Mouse (Mus musculus) bone marrow, adult 2 months (tissue): ENCODE measurements around the gene Tmc5. TPM values are rescaled to one million over a fixed set of nuclear protein-coding genes. Genes with fewer than 3 reads are reported as not detected.

Source experiments
- H3K27ac ChIP-seq: fragments of 200-500 bp; 2 replicates; pipeline ENCODE4 v1.5.1; 2012; ENCODE audit warnings: low read depth, mild to moderate bottlenecking, control low read depth, inconsistent platforms, low read length; ENCODE audit not compliant: control insufficient read depth, poor library complexity, insufficient read depth
- H3K4me1 ChIP-seq: fragments of 200-500 bp; 2 replicates; pipeline ENCODE4 v1.6.1; 2011; ENCODE audit warnings: low read length; ENCODE audit not compliant: control insufficient read depth, insufficient read depth
- H3K4me3 ChIP-seq: fragments of 200-500 bp; replicated peaks from 2 replicates; pipeline ENCODE3; 2011; ENCODE audit warnings: mild to moderate bottlenecking, low read depth, low read length, control low read depth; ENCODE audit not compliant: control insufficient read depth
- CTCF ChIP-seq: fragments of 200-500 bp; IDR thresholded peaks from 2 replicates; pipeline ENCODE4 v1.5.1; 2011; ENCODE audit warnings: low read length, control low read depth; ENCODE audit not compliant: control insufficient read depth, insufficient read depth
- POLR2A ChIP-seq: fragments of 200-500 bp; IDR thresholded peaks from 2 replicates; pipeline ENCODE4 v1.6.1; 2011; ENCODE audit warnings: low read depth, mild to moderate bottlenecking, control low read depth, low read length, borderline replicate concordance; ENCODE audit not compliant: control insufficient read depth
- WGBS: fragments of 180-500 bp; shearing (Covaris S2); methylation state at CpG from one replicate; pipeline ENCODE4 v1.1.7; 2018; 5-methylcytosine and 5-hydroxymethylcytosine counted together
- polyA plus RNA-seq: library from polyadenylated mRNA; stranded (reverse); fragments of >200 nt; gene quantifications from 2 replicates; pipeline ENCODE4 v1.2.4, GENCODE M21; 2011; ENCODE audit warnings: low replicate concordance; ENCODE audit not compliant: missing spikeins, insufficient read depth, insufficient read length

Gene Tmc5
- polyA plus RNA-seq, 1 experiment = not detected

- 1% methylated on average over 50 of the region's 51 CpGs for WGBS
- no peaks in the 10 kb centered on the region for H3K4me1 ChIP-seq
- peak within 1 kb of the TSS; percentile 12; the same call in 1 of the 2 replicates for H3K27ac ChIP-seq
- TF ChIP-seq CTCF (no peak), POLR2A (no peak)
- peak within 1 kb of the TSS; percentile 46 for H3K4me3 ChIP-seq
Measured at GRCm38 (mm10) chr7:118584257-118584907, 12.7 kb upstream of the Tmc5 start, which contains the start of gene Tmc7. Gene Tmc7, minus strand, starts transcription at chr7:118584736.

GRCm38 (mm10) chr7:118584926-118585325, 12.2 kb upstream of the Tmc5 start:
- Histone ChIP-seq H3K4me1 (no peaks in the 10 kb centered on the region), H3K4me3 (no peak overlapping the region), H3K27ac (no peak overlapping the region)
- 63% methylated on average over 5 of the region's 5 CpGs for WGBS
- TF ChIP-seq POLR2A (no peak), CTCF (no peak)

- Histone ChIP-seq H3K4me1 (no peaks in the 10 kb centered on the region), H3K4me3 (no peak overlapping the region), H3K27ac (no peak overlapping the region)
- TF ChIP-seq CTCF (no peak), POLR2A (no peak)
- 69% methylated on average over 6 of the region's 6 CpGs for WGBS
Measured at GRCm38 (mm10) chr7:118585856-118586255, 11.2 kb upstream of the Tmc5 start.

- Histone ChIP-seq H3K4me1 (no peaks in the 10 kb centered on the region), H3K27ac (no peak overlapping the region), H3K4me3 (no peak overlapping the region)
- TF ChIP-seq POLR2A (no peak), CTCF (no peak)
- WGBS = 78% methylated on average over 5 of the region's 5 CpGs
Measured at GRCm38 (mm10) chr7:118590726-118591305, 6.3 kb upstream of the Tmc5 start.

- Histone ChIP-seq H3K27ac (no peak overlapping the region), H3K4me3 (no peak overlapping the region), H3K4me1 (no peaks in the 10 kb centered on the region)
- WGBS = 75% methylated on average over 6 of the region's 6 CpGs
- no peak for TF ChIP-seq CTCF
- TF ChIP-seq POLR2A = no peak
Measured at GRCm38 (mm10) chr7:118592146-118592545, 5.0 kb upstream of the Tmc5 start.

GRCm38 (mm10) chr7:118593567-118594407, 3.3 kb upstream of the Tmc5 start:
- whole genome bisulfite sequencing = 34% methylated on average over 9 of the region's 9 CpGs
- no peaks in the 10 kb centered on the region for H3K4me1 ChIP-seq
- no peak overlapping the region for H3K4me3 ChIP-seq
- TF ChIP-seq POLR2A (no peak), CTCF (no peak)
- no peak overlapping the region for H3K27ac ChIP-seq

GRCm38 (mm10) chr7:118594611-118595010, 2.5 kb upstream of the Tmc5 start:
- no peak for TF ChIP-seq POLR2A
- no peak for TF ChIP-seq CTCF

GRCm38 (mm10) chr7:118595228-118595627, 1.9 kb upstream of the Tmc5 start:
- Histone ChIP-seq H3K4me1 (no peaks in the 10 kb centered on the region), H3K4me3 (no peak overlapping the region), H3K27ac (no peak overlapping the region)
- WGBS = 5% methylated on average over 14 of the region's 14 CpGs
- TF ChIP-seq CTCF (peak; percentile 95), POLR2A (no peak)

More at GRCm38 (mm10) chr7:118594611-118595010, 2.5 kb upstream of the Tmc5 start:
- no peaks in the 10 kb centered on the region for H3K4me1 ChIP-seq
- no peak overlapping the region for H3K4me3 ChIP-seq
- no peak overlapping the region for H3K27ac ChIP-seq
- 33% methylated on average over 10 of the region's 10 CpGs for WGBS

GRCm38 (mm10) chr7:118596271-118596670, 826 bp upstream of the Tmc5 start:
- TF ChIP-seq POLR2A = no peak
- TF ChIP-seq CTCF = no peak
- Histone ChIP-seq H3K4me3 (no peak overlapping the region), H3K4me1 (no peaks in the 10 kb centered on the region), H3K27ac (no peak overlapping the region; the same call in 1 of the 2 replicates)
- 69% methylated on average over 11 of the region's 11 CpGs for WGBS
